Mouse (Mus musculus) layer of hippocampus, adult 18-20 months (tissue): ENCODE measurements around the gene Ptcra. TPM values are rescaled to one million over a fixed set of nuclear protein-coding genes. Genes with fewer than 3 reads are reported as not detected.
A peak's percentile ranks its signal among the peaks of the same experiment; 100 is the strongest.
"Not testable (repeated sequence)": the region's sequence is repeated elsewhere in the genome, so short reads cannot be mapped to it uniquely, and the experiment has no call there.

Experiments
- DNase-seq, 2 experiments: peaks; one replicate each; pipeline ENCODE4 v3.0.0; 2022; ENCODE audit warnings: low spot score in 2 of 2
- long read RNA-seq: library from polyadenylated mRNA; stranded (forward); transcript quantifications from one replicate; pipeline ENCODE4 v2.0.0, GENCODE M21; 2021
- total RNA-seq, 2 experiments: library from RNA; stranded (reverse); gene quantifications; 2 replicates each; pipeline ENCODE4 v1.2.3; 2021

The Ptcra gene
- total RNA-seq: under 1 TPM in 1 of 2 experiments, not detected in 1; 0.25 TPM
- long read RNA-seq: 0 reads

GRCm38 (mm10) chr17:46763544-46763943, at the start of gene Ptcra:
Ptcra (minus strand) TSS chr17:46763712.
- DNase-seq: no peak

- no peak for DNase-seq
These were observed 48.9 kb upstream of the Ptcra start for GRCm38 (mm10) chr17:46812442-46812841.

GRCm38 (mm10) chr17:46810672-46811071, 47.2 kb upstream of the Ptcra start:
- DNase-seq: no peak

GRCm38 (mm10) chr17:46809131-46809830, 45.8 kb upstream of the Ptcra start:
- no peak for DNase-seq

GRCm38 (mm10) chr17:46808376-46808775, 44.9 kb upstream of the Ptcra start:
- DNase-seq: no peak

- no peak for DNase-seq
These were observed 38.2 kb upstream of the Ptcra start for GRCm38 (mm10) chr17:46801761-46802160.

- no peak for DNase-seq
These were observed 36.2 kb upstream of the Ptcra start for GRCm38 (mm10) chr17:46799680-46800079.

- no peak for DNase-seq
These were observed 33.9 kb upstream of the Ptcra start for GRCm38 (mm10) chr17:46797386-46797785.

GRCm38 (mm10) chr17:46796743-46797142, 33.2 kb upstream of the Ptcra start:
- no peak for DNase-seq

- no peak for DNase-seq
These were observed 29.5 kb upstream of the Ptcra start for GRCm38 (mm10) chr17:46792963-46793362.

- DNase-seq: not testable (repeated sequence)
These were observed 24.5 kb upstream of the Ptcra start for GRCm38 (mm10) chr17:46787974-46788373.

- DNase-seq: no peak
These were observed 23.4 kb upstream of the Ptcra start for GRCm38 (mm10) chr17:46786952-46787351.

- no peak for DNase-seq
These were observed 19.7 kb upstream of the Ptcra start for GRCm38 (mm10) chr17:46783222-46783565.

GRCm38 (mm10) chr17:46782341-46783221, 19.1 kb upstream of the Ptcra start, which contains the start of gene Rpl7l1:
Rpl7l1 (minus strand) TSS chr17:46782672.
- peak; percentile 90 to 92 for DNase-seq

GRCm38 (mm10) chr17:46781876-46782275, 18.4 kb upstream of the Ptcra start:
- DNase-seq: no peak

GRCm38 (mm10) chr17:46776087-46776486, 12.6 kb upstream of the Ptcra start:
- DNase-seq: no peak

- no peak for DNase-seq
These were observed 11.6 kb upstream of the Ptcra start for GRCm38 (mm10) chr17:46775070-46775469.

GRCm38 (mm10) chr17:46774131-46774472, 10.6 kb upstream of the Ptcra start:
- no peak for DNase-seq

GRCm38 (mm10) chr17:46773278-46774130, 10.0 kb upstream of the Ptcra start:
- no peak for DNase-seq

GRCm38 (mm10) chr17:46772404-46773277, 9.1 kb upstream of the Ptcra start, which contains the start of gene 2310039H08Rik:
2310039H08Rik (plus strand) TSS chr17:46772635.
- peak; percentile 83 to 90 for DNase-seq
